Mouse (Mus musculus) ovary, postnatal 36 days (tissue): Measurements from ENCODE around the gene Olfr15.

Experiments used
- DNase-seq: peaks from one replicate; pipeline ENCODE4 v3.0.0; 2022; ENCODE audit warnings: low spot score, mixed read lengths

The Olfr15 gene

GRCm38 (mm10) chr16:3872216-3873047, 41.8 kb downstream of the Olfr15 start, which contains the start of gene Naa60:
Naa60 (plus strand) TSS chr16:3872375.
- peak; percentile 91 for DNase-seq

GRCm38 (mm10) chr16:3876346-3876745, 45.7 kb downstream of the Olfr15 start:
- DNase-seq, result no peak

- peak; percentile 96 for DNase-seq
These were observed 53.8 kb downstream of the Olfr15 start, which contains the start of the genes Zfp597 and Gm20695 for GRCm38 (mm10) chr16:3884201-3885064. Zfp597 (minus strand) TSS chr16:3884561. Gm20695 (plus strand) TSS chr16:3884648.

GRCm38 (mm10) chr16:3885065-3885670, 54.5 kb downstream of the Olfr15 start:
- DNase-seq, result no peak

GRCm38 (mm10) chr16:3891621-3892295, 61.1 kb downstream of the Olfr15 start:
- DNase-seq, result no peak

- DNase-seq, result no peak
These were observed 63.1 kb downstream of the Olfr15 start for GRCm38 (mm10) chr16:3893739-3894138.
